Mouse (Mus musculus) C2C12 (cell line): Measurements from ENCODE around the gene Msx1.

Experiments used
- CEBPB ChIP-seq: IDR thresholded peaks from one replicate; pipeline ENCODE4 v1.6.1; 2011; ENCODE audit warnings: low read depth, mild to moderate bottlenecking, control low read depth, moderate library complexity
- CTCF ChIP-seq: IDR thresholded peaks from one replicate; pipeline ENCODE4 v1.5.1; 2011; ENCODE audit not compliant: control insufficient read depth, insufficient read depth, insufficient read length
- FOSL1 ChIP-seq: IDR thresholded peaks from one replicate; pipeline ENCODE4 v1.8.0; 2011; ENCODE audit warnings: mild to moderate bottlenecking, low read length; ENCODE audit not compliant: poor library complexity, insufficient read depth, severe bottlenecking
- MAX ChIP-seq: IDR thresholded peaks from one replicate; pipeline ENCODE4 v1.6.1; 2011; ENCODE audit warnings: mild to moderate bottlenecking, control low read depth
- MYOD1 ChIP-seq: IDR thresholded peaks from one replicate; pipeline ENCODE4 v1.6.1; 2011; ENCODE audit warnings: low read depth; ENCODE audit not compliant: control insufficient read depth, insufficient read length
- MYOG ChIP-seq: IDR thresholded peaks from one replicate; pipeline ENCODE4 v1.6.1; 2011; ENCODE audit not compliant: control insufficient read depth, insufficient read length; ENCODE audit errors: extremely low read depth
- USF1 ChIP-seq: IDR thresholded peaks from one replicate; pipeline ENCODE4 v1.6.1; 2011; ENCODE audit warnings: low read depth, mild to moderate bottlenecking, control low read depth, moderate library complexity

GRCm38 (mm10) chr5:37819541-37819940 is 4.8 kb downstream of the Msx1 start:
- TF ChIP-seq CTCF (no peak), USF1 (no peak), CEBPB (no peak), MYOD1 (no peak), MAX (no peak), MYOG (no peak), FOSL1 (no peak)
